Mouse (Mus musculus) gastrocnemius, adult 18-20 months (tissue): Measurements from ENCODE around the gene Cxcl3. TPM values are rescaled to one million over a fixed set of nuclear protein-coding genes. Genes with fewer than 3 reads are reported as not detected.

Source experiments
- DNase-seq: peaks from one replicate; pipeline ENCODE4 v3.0.0; 2021; ENCODE audit warnings: low spot score
- long read RNA-seq, 2 experiments: library from polyadenylated mRNA; stranded (forward); transcript quantifications; one replicate each; pipeline ENCODE4 v2.0.0; 2021
- total RNA-seq, 2 experiments: library from RNA; stranded (reverse); gene quantifications; 2 replicates each; pipeline ENCODE4 v1.2.3; 2021

Cxcl3 gene
- not detected for total RNA-seq
- long read RNA-seq, experiment 1, result 0 reads
- long read RNA-seq, experiment 2, result 0 reads

GRCm38 (mm10) chr5:90785659-90786588 lies at the start of gene Cxcl3:
Gene Cxcl3 (plus strand): TSS chr5:90786103.
- DNase-seq, result no peak

GRCm38 (mm10) chr5:90742029-90742428 lies 43.9 kb upstream of the Cxcl3 start:
- no peak for DNase-seq

- DNase-seq, result no peak
Observed at GRCm38 (mm10) chr5:90753934-90754333, 32.0 kb upstream of the Cxcl3 start.

DNA sequence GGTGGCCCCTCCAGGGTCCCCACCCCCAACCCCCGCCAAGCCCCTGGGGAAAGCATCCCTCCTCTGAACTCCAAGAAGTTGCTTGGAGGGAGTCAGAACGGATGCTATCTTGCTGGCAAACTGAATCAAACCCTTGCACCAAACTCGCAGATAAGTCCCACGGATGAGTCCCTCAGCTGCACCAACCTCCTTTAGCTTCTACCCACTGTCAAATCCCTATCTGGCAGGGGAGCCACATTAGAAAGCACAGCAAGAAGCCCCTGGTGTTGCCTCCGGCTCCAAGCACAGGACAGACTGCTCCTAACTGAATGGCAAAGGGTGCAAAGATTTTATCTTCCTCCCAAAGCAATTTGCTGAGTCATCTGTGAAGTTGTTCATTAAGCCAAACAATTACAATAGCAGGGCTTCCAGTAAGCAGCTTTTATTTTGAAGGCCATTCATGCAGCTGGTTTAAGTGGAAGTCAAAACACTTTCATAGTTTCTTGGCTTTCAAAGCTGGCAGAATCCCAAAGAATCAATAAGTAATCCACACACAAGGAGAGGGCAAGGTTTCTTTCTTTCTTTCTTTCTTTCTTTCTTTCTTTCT lies 27.8 kb upstream of the Cxcl3 start:
- DNase-seq, result peak; percentile 36

GRCm38 (mm10) chr5:90759077-90760065 lies 26.5 kb upstream of the Cxcl3 start, which contains the start of gene Cxcl5:
Gene Cxcl5 (plus strand): TSS chr5:90759360.
- DNase-seq, result peak; percentile 15

DNA sequence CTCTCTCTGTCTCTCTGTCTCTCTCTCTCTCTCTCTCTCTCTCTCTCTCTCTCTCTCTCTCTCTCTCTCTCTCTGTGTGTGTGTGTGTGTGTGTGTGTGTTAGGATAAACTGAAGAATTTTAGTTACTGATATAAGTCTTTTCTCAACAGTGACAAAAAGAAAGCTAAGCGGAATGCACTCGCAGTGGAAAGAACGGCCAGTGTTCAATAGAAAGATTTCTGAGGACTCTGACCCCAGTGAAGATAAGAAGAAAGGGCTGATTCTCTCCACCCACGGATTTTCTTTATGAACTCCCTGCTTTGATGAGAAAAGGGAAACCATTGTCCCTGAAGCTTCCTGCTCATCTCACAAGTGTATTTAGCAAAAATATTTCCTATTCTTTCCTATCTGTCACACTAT lies 25.6 kb upstream of the Cxcl3 start:
- no peak for DNase-seq

GRCm38 (mm10) chr5:90760844-90761243 lies 25.1 kb upstream of the Cxcl3 start:
- no peak for DNase-seq

GRCm38 (mm10) chr5:90761834-90762233 lies 24.1 kb upstream of the Cxcl3 start:
- no peak for DNase-seq

DNA sequence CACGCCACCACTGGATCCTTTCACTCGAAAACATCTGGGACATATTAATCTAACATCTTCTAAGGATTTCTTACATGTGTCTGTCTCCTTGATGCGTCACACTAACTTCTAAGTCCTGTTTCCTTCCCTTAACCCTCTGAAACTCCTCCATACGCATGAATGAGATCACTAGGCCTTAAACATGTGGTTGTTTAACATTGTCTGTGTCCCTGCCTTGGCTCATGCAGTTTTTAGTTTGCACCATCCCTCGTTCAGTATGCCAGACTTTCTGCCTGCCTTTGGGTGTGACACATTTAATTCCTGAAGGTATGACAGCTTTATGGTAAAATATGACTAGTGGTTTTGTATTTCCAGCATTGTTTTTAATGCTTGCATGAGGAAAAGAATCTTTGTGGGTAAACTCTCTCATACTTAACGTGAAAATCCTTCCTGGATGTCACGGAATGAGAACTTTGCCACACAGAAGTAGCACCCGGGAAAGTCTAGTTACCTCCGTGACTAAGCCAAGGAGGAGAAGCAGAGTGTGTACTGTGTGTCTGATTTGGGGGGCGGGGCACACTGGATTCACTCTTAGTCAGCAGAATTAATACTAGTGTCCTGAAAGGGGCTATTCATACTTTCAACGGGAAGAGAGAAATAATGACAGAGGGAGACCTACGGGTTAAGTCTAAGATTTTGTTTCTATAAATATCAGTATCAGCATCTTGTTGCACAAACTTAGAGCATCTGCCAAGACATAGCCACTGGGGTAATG lies 21.8 kb upstream of the Cxcl3 start:
- DNase-seq, result no peak

- DNase-seq, result no peak
Observed at GRCm38 (mm10) chr5:90765821-90766606, 19.9 kb upstream of the Cxcl3 start.

- DNase-seq, result no peak
Observed at GRCm38 (mm10) chr5:90768218-90768617, 17.7 kb upstream of the Cxcl3 start, which contains the start of gene Ppbp. Gene Ppbp (plus strand): TSS chr5:90768518.

GRCm38 (mm10) chr5:90771369-90771768 lies 14.5 kb upstream of the Cxcl3 start:
- no peak for DNase-seq

- no peak for DNase-seq
Observed at GRCm38 (mm10) chr5:90771880-90772653, 13.8 kb upstream of the Cxcl3 start, which contains the start of gene Pf4. Gene Pf4 (plus strand): TSS chr5:90772435.

- DNase-seq, result no peak
Observed at GRCm38 (mm10) chr5:90775562-90775961, 10.3 kb upstream of the Cxcl3 start.

DNA sequence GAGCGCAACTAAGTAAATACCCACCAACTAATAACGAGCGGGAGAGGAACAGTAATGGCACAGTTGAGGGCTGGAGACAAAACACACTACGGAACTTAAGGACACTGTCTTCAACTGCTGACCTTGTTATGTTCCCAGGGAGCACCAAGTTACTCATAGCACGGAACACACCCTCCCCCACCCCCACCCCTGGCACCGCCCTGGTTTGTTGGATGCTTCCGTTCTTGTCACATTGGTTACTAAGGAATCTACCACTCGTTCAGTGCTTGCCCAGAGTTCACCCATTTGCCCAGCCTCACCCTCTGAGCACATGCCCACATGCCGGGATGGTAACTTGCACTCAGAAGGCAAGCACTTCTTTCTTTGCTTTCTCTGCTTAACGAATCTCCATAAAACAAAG lies 8.3 kb upstream of the Cxcl3 start:
- no peak for DNase-seq

DNA sequence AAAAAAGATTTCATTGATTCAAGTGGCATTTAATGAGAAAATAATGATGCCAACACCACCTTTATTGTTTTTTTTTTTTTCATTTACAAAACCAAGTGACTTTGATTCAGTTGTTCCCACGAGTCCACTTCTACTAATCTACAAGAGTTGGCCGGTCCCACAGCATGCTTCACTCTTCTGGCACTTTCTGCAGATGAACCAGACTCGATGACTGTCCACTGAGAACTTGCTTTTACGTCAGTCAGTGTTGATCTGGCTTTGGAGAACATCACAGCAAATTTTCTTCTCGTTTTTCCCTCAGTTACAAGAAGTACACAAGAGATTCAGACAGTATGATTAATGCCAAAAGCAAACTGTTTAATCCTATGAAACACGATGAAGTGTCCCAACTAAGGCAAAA lies 7.0 kb upstream of the Cxcl3 start:
- peak; percentile 37 for DNase-seq

DNA sequence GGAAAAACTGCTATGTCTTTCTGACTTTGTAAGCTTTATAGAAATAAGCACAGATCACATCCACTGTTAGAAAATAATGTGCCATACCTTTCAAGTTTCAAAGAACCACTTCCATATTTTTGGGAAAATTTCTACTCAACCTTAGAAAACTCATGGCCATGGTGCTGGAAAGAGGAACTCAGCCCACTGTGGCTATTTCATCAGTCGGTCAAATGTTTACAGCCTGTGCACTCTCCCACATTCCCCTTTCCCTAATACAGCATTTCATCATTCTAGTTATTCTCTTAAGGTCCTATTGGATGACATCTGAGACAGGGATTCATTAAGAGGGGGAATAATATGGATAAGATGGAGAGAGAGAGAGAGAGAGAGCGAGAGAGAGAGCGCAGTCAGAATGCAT lies 2.2 kb upstream of the Cxcl3 start:
- no peak for DNase-seq

- DNase-seq, result no peak
Observed at GRCm38 (mm10) chr5:90788114-90788513, 2.2 kb downstream of the Cxcl3 start.
